Mouse (Mus musculus) MEL (cell line): Measurements from ENCODE around the gene Inava. TPM values are rescaled to one million over a fixed set of nuclear protein-coding genes. Genes with fewer than 3 reads are reported as not detected.

Source experiments
- DNase-seq: peaks from one replicate; pipeline ENCODE4 v3.0.0; 2011; ENCODE audit warnings: low read depth, low spot score
- H3K27ac ChIP-seq: 2 replicates; pipeline ENCODE4 v1.5.1; 2012; ENCODE audit warnings: low read depth, mild to moderate bottlenecking, control low read depth, low read length, moderate library complexity; ENCODE audit not compliant: control insufficient read depth
- H3K27me3 ChIP-seq, 2 experiments: fragments of 150-350 bp in 1 of 2; sonication (generic) in 1 of 2; 2 replicates each; pipeline ENCODE4 v1.6.1; 2012; ENCODE audit warnings: low read length in 2 of 2, mild to moderate bottlenecking in 2 of 2, improper control_type of control experiment in 1 of 2, moderate library complexity in 1 of 2; ENCODE audit not compliant: insufficient read depth in 2 of 2, control insufficient read depth in 1 of 2
- H3K36me3 ChIP-seq, 2 experiments: 2 replicates each; pipeline ENCODE4 v1.6.1; 2012 to 2014; ENCODE audit warnings: low read length in 2 of 2, improper control_type of control experiment in 1 of 2, inconsistent platforms in 1 of 2, mild to moderate bottlenecking in 1 of 2; ENCODE audit not compliant: insufficient read depth in 2 of 2, control insufficient read depth in 1 of 2
- H3K4me1 ChIP-seq, 2 experiments: fragments of 150-350 bp in 1 of 2; sonication (generic) in 1 of 2; 2 replicates each; pipeline ENCODE4 v1.6.1; 2012; ENCODE audit warnings: low read length in 2 of 2, improper control_type of control experiment in 1 of 2, mild to moderate bottlenecking in 1 of 2; ENCODE audit not compliant: insufficient read depth in 2 of 2, control insufficient read depth in 1 of 2
- H3K4me3 ChIP-seq, 2 experiments: fragments of 150-350 bp in 1 of 2; sonication (generic) in 1 of 2; 2 replicates each; pipeline ENCODE4 v1.5.1; 2012; ENCODE audit warnings: low read depth in 2 of 2, low read length in 2 of 2, mild to moderate bottlenecking in 2 of 2, moderate library complexity in 2 of 2, control low read depth in 1 of 2, improper control_type of control experiment in 1 of 2; ENCODE audit not compliant: control insufficient read depth in 1 of 2, insufficient read depth in 1 of 2
- H3K79me2 ChIP-seq: 2 replicates; pipeline ENCODE4 v1.6.1; 2012; ENCODE audit warnings: mild to moderate bottlenecking, low read length, moderate library complexity; ENCODE audit not compliant: control insufficient read depth, poor library complexity, insufficient read depth
- H3K9ac ChIP-seq: 2 replicates; pipeline ENCODE4 v1.6.1; 2012; ENCODE audit warnings: low read depth, mild to moderate bottlenecking, control low read depth, low read length, moderate library complexity; ENCODE audit not compliant: control insufficient read depth, poor library complexity, severe bottlenecking
- H3K9me3 ChIP-seq: fragments of 150-350 bp; sonication (generic); replicated peaks from 2 replicates; pipeline ENCODE4 v1.6.1; 2012; ENCODE audit warnings: mild to moderate bottlenecking, low read length, improper control_type of control experiment, moderate library complexity; ENCODE audit not compliant: insufficient read depth
- CHD1 ChIP-seq: IDR thresholded peaks from 2 replicates; pipeline ENCODE4 v1.6.1; 2012; ENCODE audit warnings: low read depth, mild to moderate bottlenecking, inconsistent platforms, low read length, improper control_type of control experiment
- CTCF ChIP-seq, 3 experiments: IDR thresholded peaks in 2 of 3; conservative IDR thresholded peaks in 1 of 3; 2 replicates each; pipeline ENCODE4 v1.5.1; 2011 to 2012; ENCODE audit warnings: low read length in 3 of 3, low read depth in 2 of 3, mild to moderate bottlenecking in 2 of 3, improper control_type of control experiment in 1 of 3, inconsistent platforms in 1 of 3, mixed read lengths in 1 of 3, moderate library complexity in 1 of 3; ENCODE audit not compliant: control insufficient read depth in 1 of 3, insufficient read depth in 1 of 3, poor library complexity in 1 of 3, severe bottlenecking in 1 of 3
- JUND ChIP-seq: IDR thresholded peaks from 2 replicates; pipeline ENCODE4 v1.6.1; 2011; ENCODE audit warnings: low read depth, mild to moderate bottlenecking, improper control_type of control experiment, low read length
- MEF2A ChIP-seq: IDR thresholded peaks from 2 replicates; pipeline ENCODE4 v1.6.1; 2014; ENCODE audit warnings: low read depth, mild to moderate bottlenecking, inconsistent platforms, low read length, improper control_type of control experiment; ENCODE audit not compliant: poor library complexity, insufficient replicate concordance, severe bottlenecking; ENCODE audit errors: extremely low read depth
- MXI1 ChIP-seq: IDR thresholded peaks from 2 replicates; pipeline ENCODE4 v1.6.1; 2011; ENCODE audit warnings: mild to moderate bottlenecking, low read depth, low read length, improper control_type of control experiment
- NELFE ChIP-seq: IDR thresholded peaks from 2 replicates; pipeline ENCODE4 v1.6.1; 2011; ENCODE audit warnings: low read depth, low read length, improper control_type of control experiment
- SMC3 ChIP-seq: IDR thresholded peaks from 2 replicates; pipeline ENCODE4 v1.6.1; 2011; ENCODE audit warnings: low read depth, low read length, improper control_type of control experiment
- USF1 ChIP-seq: IDR thresholded peaks from 2 replicates; pipeline ENCODE4 v1.6.1; 2014; ENCODE audit warnings: low read depth, mild to moderate bottlenecking, inconsistent platforms, low read length, improper control_type of control experiment, moderate library complexity
- polyA plus RNA-seq, 2 experiments: library from polyadenylated mRNA; stranded (reverse) in 1 of 2; unstranded in 1 of 2; fragments of >175 nt in 1 of 2; fragments of >200 nt in 1 of 2; gene quantifications; 2 replicates each; pipeline versions ENCODE4 v1.2.1 to v1.2.4; 2012; ENCODE audit warnings: low replicate concordance in 2 of 2, low read depth in 1 of 2; ENCODE audit not compliant: insufficient read length in 2 of 2, insufficient read depth in 1 of 2, missing spikeins in 1 of 2
- total RNA-seq: library from RNA; depleted of rRNA; stranded (reverse); fragments of 300-350 nt; gene quantifications from 2 replicates; pipeline ENCODE4 v1.2.3, GENCODE M21; 2012; rRNA removed

The Inava gene
- total and polyA plus RNA-seq, 3 experiments: 0.12 to 0.65 TPM; not detected in 1

DNA sequence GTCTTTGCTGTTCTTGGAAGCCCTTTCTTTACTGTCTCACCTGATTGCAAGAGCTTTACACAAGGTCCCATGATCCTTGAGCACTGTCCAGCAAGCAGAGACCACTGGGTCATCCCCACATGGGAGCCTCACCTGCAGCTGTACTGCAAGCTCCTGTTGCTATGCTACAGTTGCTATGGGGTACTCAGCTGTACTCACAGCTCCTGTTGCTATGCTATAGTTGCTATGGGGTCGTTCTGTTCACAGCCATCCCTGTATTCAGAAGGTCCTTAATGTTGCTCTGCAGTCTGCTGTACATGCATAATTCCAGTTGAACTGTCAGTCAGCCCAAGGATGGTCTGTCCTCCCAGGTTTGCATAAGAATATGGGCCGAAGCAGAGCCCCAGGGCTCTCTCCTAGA is 68.6 kb downstream of the Inava start:
- H3K9ac ChIP-seq: no peak overlapping the region
- no peaks in the 10 kb centered on the region for H3K9me3 ChIP-seq
- no peak overlapping the region for H3K4me3 ChIP-seq
- no peak for DNase-seq
- TF ChIP-seq JUND: no peak
- TF ChIP-seq NELFE: no peak
- no peak for TF ChIP-seq SMC3
- TF ChIP-seq MEF2A: no peak
- no peak for TF ChIP-seq CHD1
- no peak for TF ChIP-seq USF1
- no peak for TF ChIP-seq MXI1
- TF ChIP-seq CTCF (IDR thresholded peaks at IDR 0.05 in 2 of 3, conservative IDR thresholded peaks at IDR 0.05 in 1 of 3; ENCODE audit: control insufficient read depth in 1 of 3, insufficient read depth in 1 of 3, low read depth in 2 of 3, low read length in 3 of 3, poor library complexity in 1 of 3, severe bottlenecking in 1 of 3): no peak
- TF ChIP-seq, all 39 proteins: peak for 0
- Histone ChIP-seq H3K27ac (no peak overlapping the region), H3K79me2 (no peaks in the 10 kb centered on the region), H3K27me3 (no peaks in the 10 kb centered on the region), H3K4me1 (no peaks in the 10 kb centered on the region), H3K36me3 (peaks cover 0 to 4% of the 10 kb centered on the region in 2 experiments; a peak in 1 of 4 replicates)

Other genes starting within 250 kb of the Inava start
- gene Igfn1, start 227.9 kb downstream of the Inava start, total RNA-seq: 0.15 TPM in 1 of 2 replicates, not detected in the other
- under 1 TPM in 1 of 2 experiments, not detected in 1; 0.14 TPM for gene Igfn1, start 227.9 kb downstream of the Inava start, polyA plus RNA-seq
- 35.4 and 52.2 TPM in 2 replicates for gene Tmem9, start 226.1 kb downstream of the Inava start, total RNA-seq
- 10 to 100 TPM in 1 of 2 experiments, not detected in 1; 82.9 TPM for gene Tmem9, start 226.1 kb downstream of the Inava start, polyA plus RNA-seq
- not detected in 2 replicates for gene Ascl5, start 183.5 kb downstream of the Inava start, total RNA-seq
- not detected for gene Ascl5, start 183.5 kb downstream of the Inava start, polyA plus RNA-seq
- not detected in 2 replicates for gene Cacna1s, start 181.5 kb downstream of the Inava start, total RNA-seq
- not detected for gene Cacna1s, start 181.5 kb downstream of the Inava start, polyA plus RNA-seq
- gene Kif21b, start 102.9 kb downstream of the Inava start, total RNA-seq: 4.0 and 7.6 TPM in 2 replicates
- 10 to 100 TPM in 1 of 2 experiments, not detected in 1; 34.0 TPM for gene Kif21b, start 102.9 kb downstream of the Inava start, polyA plus RNA-seq
- gene Mroh3, start 21.4 kb downstream of the Inava start, total RNA-seq: not detected in 2 replicates
- gene Mroh3, start 21.4 kb downstream of the Inava start, polyA plus RNA-seq: not detected
- not detected in 2 replicates for gene Gpr25, start 26.6 kb upstream of the Inava start, total RNA-seq
- gene Gpr25, start 26.6 kb upstream of the Inava start, polyA plus RNA-seq: not detected
- gene Camsap2, start 111.8 kb upstream of the Inava start, total RNA-seq: 7.0 and 7.6 TPM in 2 replicates
- 10 to 100 TPM; 10.7 to 38.3 TPM for gene Camsap2, start 111.8 kb upstream of the Inava start, polyA plus RNA-seq
- 6.0 and 6.1 TPM in 2 replicates for gene Ddx59, start 181.0 kb upstream of the Inava start, total RNA-seq
- gene Ddx59, start 181.0 kb upstream of the Inava start, polyA plus RNA-seq: 1 to 10 TPM in 1 of 2 experiments, not detected in 1; 6.9 TPM
- gene Kif14, start 232.1 kb upstream of the Inava start, total RNA-seq: 6.5 and 9.5 TPM in 2 replicates
- 10 to 100 TPM in 1 of 2 experiments, not detected in 1; 15.8 TPM for gene Kif14, start 232.1 kb upstream of the Inava start, polyA plus RNA-seq